Mouse (Mus musculus) gonadal fat pad, adult 2 months (tissue): ENCODE measurements around the gene Tfip11. TPM values are rescaled to one million over a fixed set of nuclear protein-coding genes. Genes with fewer than 3 reads are reported as not detected.

ENCODE experiments used
- DNase-seq: peaks from one replicate; pipeline ENCODE4 v3.0.0-alpha.2; 2012; ENCODE audit warnings: low read depth
- polyA plus RNA-seq: library from polyadenylated mRNA; depleted of rRNA; stranded (reverse); fragments of >200 nt; gene quantifications from 2 replicates; pipeline ENCODE4 v1.2.3, GENCODE M21; 2012; rRNA removed

Tfip11 gene
- polyA plus RNA-seq, 1 experiment = 29.1 TPM

- no peak for DNase-seq
Observed at GRCm38 (mm10) chr5:112364184-112364797, 38.1 kb downstream of the Tfip11 start.

- no peak for DNase-seq
Observed at GRCm38 (mm10) chr5:112366879-112367278, 40.7 kb downstream of the Tfip11 start.

GRCm38 (mm10) chr5:112367338-112367737, 41.2 kb downstream of the Tfip11 start:
- DNase-seq = no peak

GRCm38 (mm10) chr5:112367929-112368328, 41.8 kb downstream of the Tfip11 start:
- no peak for DNase-seq

GRCm38 (mm10) chr5:112368666-112369065, 42.5 kb downstream of the Tfip11 start:
- no peak for DNase-seq

- DNase-seq = no peak
Observed at GRCm38 (mm10) chr5:112369326-112369725, 43.2 kb downstream of the Tfip11 start.

GRCm38 (mm10) chr5:112370236-112370813, 44.2 kb downstream of the Tfip11 start:
- no peak for DNase-seq

- no peak for DNase-seq
Observed at GRCm38 (mm10) chr5:112371933-112372332, 45.8 kb downstream of the Tfip11 start.

- DNase-seq = no peak
Observed at GRCm38 (mm10) chr5:112376111-112376510, 50.0 kb downstream of the Tfip11 start.

GRCm38 (mm10) chr5:112377380-112377779, 51.2 kb downstream of the Tfip11 start:
- no peak for DNase-seq

GRCm38 (mm10) chr5:112378716-112379115, 52.6 kb downstream of the Tfip11 start:
- peak; percentile 73 for DNase-seq

GRCm38 (mm10) chr5:112381154-112381553, 55.0 kb downstream of the Tfip11 start:
- no peak for DNase-seq

- no peak for DNase-seq
Observed at GRCm38 (mm10) chr5:112382042-112382441, 55.9 kb downstream of the Tfip11 start.

- DNase-seq = peak; percentile 72
Observed at GRCm38 (mm10) chr5:112382641-112383330, 56.6 kb downstream of the Tfip11 start.

- no peak for DNase-seq
Observed at GRCm38 (mm10) chr5:112384805-112385472, 58.8 kb downstream of the Tfip11 start.

- no peak for DNase-seq
Observed at GRCm38 (mm10) chr5:112385973-112386372, 59.8 kb downstream of the Tfip11 start.

Other genes starting within 250 kb of the Tfip11 start
- gene Cryba4, start 73.8 kb upstream of the Tfip11 start, polyA plus RNA-seq = 309 and 372 TPM in 2 replicates
- 7.3 and 7.7 TPM in 2 replicates for gene Crybb1, start 70.5 kb upstream of the Tfip11 start, polyA plus RNA-seq
- 243 and 387 TPM in 2 replicates for gene Tpst2, start 49.7 kb upstream of the Tfip11 start, polyA plus RNA-seq
- 35.1 and 45.8 TPM in 2 replicates for gene Srrd, start 16.7 kb downstream of the Tfip11 start, polyA plus RNA-seq
- 28.6 and 34.0 TPM in 2 replicates for gene Hps4, start 16.7 kb downstream of the Tfip11 start, polyA plus RNA-seq
- gene Gm6583, start 29.7 kb downstream of the Tfip11 start, polyA plus RNA-seq = 0.05 TPM in 1 of 2 replicates, not detected in the other
- 0.82 and 0.91 TPM in 2 replicates for gene Asphd2, start 68.5 kb downstream of the Tfip11 start, polyA plus RNA-seq
- gene Gm6588, start 123.1 kb downstream of the Tfip11 start, polyA plus RNA-seq = 0.04 and 0.06 TPM in 2 replicates